Mouse (Mus musculus) kidney, adult 2 months (tissue): ENCODE results near the gene Tmem232. TPM values are rescaled to one million over a fixed set of nuclear protein-coding genes. Genes with fewer than 3 reads are reported as not detected.
"Not testable (repeated sequence)": the region's sequence is repeated elsewhere in the genome, so short reads cannot be mapped to it uniquely, and the experiment has no call there.

ENCODE experiments used
- DNase-seq: peaks from one replicate; pipeline ENCODE4 v3.0.0; 2021
- H3K27ac ChIP-seq: fragments of 200-500 bp; 2 replicates; pipeline ENCODE4 v1.5.1; 2012; ENCODE audit warnings: low read depth, low read length, control low read depth, inconsistent platforms; ENCODE audit not compliant: insufficient read depth
- H3K27me3 ChIP-seq: fragments of 200-500 bp; replicated peaks from 2 replicates; pipeline ENCODE4 v1.6.1; 2012; ENCODE audit warnings: mild to moderate bottlenecking, moderate library complexity, low read length, inconsistent platforms; ENCODE audit not compliant: control insufficient read depth, insufficient read depth
- H3K36me3 ChIP-seq: fragments of 200-500 bp; 2 replicates; pipeline ENCODE4 v1.6.1; 2012; ENCODE audit warnings: mild to moderate bottlenecking, moderate library complexity, low read length, inconsistent platforms; ENCODE audit not compliant: control insufficient read depth, insufficient read depth
- H3K4me1 ChIP-seq: fragments of 200-500 bp; 2 replicates; pipeline ENCODE4 v1.6.1; 2011; ENCODE audit warnings: low read length; ENCODE audit not compliant: control insufficient read depth, insufficient read depth
- H3K4me3 ChIP-seq: fragments of 200-500 bp; 2 replicates; pipeline ENCODE4 v1.5.1; 2011; ENCODE audit warnings: mild to moderate bottlenecking, low read depth, low read length, control low read depth; ENCODE audit not compliant: insufficient read depth
- CTCF ChIP-seq: fragments of 200-500 bp; conservative IDR thresholded peaks from 2 replicates; pipeline ENCODE4 v1.5.1; 2011; ENCODE audit warnings: low read depth, mild to moderate bottlenecking, control low read depth, low read length, moderate library complexity, mixed read lengths; ENCODE audit not compliant: insufficient read depth, insufficient read length
- POLR2A ChIP-seq: fragments of 200-500 bp; IDR thresholded peaks from one replicate; pipeline ENCODE4 v1.6.1; 2011; ENCODE audit warnings: low read depth, low read length, control low read depth
- WGBS: fragments of 180-500 bp; shearing (Covaris S2); methylation state at CpG from one replicate; pipeline ENCODE4 v1.1.7; 2018; 5-methylcytosine and 5-hydroxymethylcytosine counted together
- polyA plus RNA-seq: library from polyadenylated mRNA; depleted of rRNA; stranded (reverse); fragments of >200 nt; gene quantifications from 2 replicates; pipeline ENCODE4 v1.2.3, GENCODE M21; 2012; rRNA removed

The Tmem232 gene
- polyA plus RNA-seq, 1 experiment = not detected

GRCm38 (mm10) chr17:65225347-65225916 is 315.1 kb downstream of the Tmem232 start:
- H3K36me3 ChIP-seq = no peaks in the 10 kb centered on the region
- no peak overlapping the region for H3K27ac ChIP-seq
- 76% methylated on average over 6 of the region's 6 CpGs for WGBS
- no peak overlapping the region for H3K4me3 ChIP-seq
- no peaks in the 10 kb centered on the region for H3K4me1 ChIP-seq
- no peaks in the 10 kb centered on the region; the same call in 1 of the 2 replicates for H3K27me3 ChIP-seq
- no peak for DNase-seq
- TF ChIP-seq CTCF = no peak
- TF ChIP-seq POLR2A = no peak

GRCm38 (mm10) chr17:65221687-65222086 is 318.9 kb downstream of the Tmem232 start:
- not testable (repeated sequence) for DNase-seq, H3K27ac ChIP-seq, H3K4me3 ChIP-seq, H3K27me3 ChIP-seq, H3K36me3 ChIP-seq, H3K4me1 ChIP-seq
- 86% methylated on average over 6 of the region's 6 CpGs for WGBS

Other genes with a start within 250 kb of the Tmem232 start
- 21.2 and 27.5 TPM in 2 replicates for gene Vapa, start 72.8 kb upstream of the Tmem232 start, polyA plus RNA-seq
- gene Txndc2, start 101.4 kb upstream of the Tmem232 start, polyA plus RNA-seq = 0.05 and 0.07 TPM in 2 replicates
- gene Rab31, start 232.0 kb upstream of the Tmem232 start, polyA plus RNA-seq = 16.8 and 17.6 TPM in 2 replicates
- gene Ppp4r1, start 241.8 kb upstream of the Tmem232 start, polyA plus RNA-seq = 34.3 and 37.6 TPM in 2 replicates